Mouse (Mus musculus): ENCODE measurements around the gene Dtx4. TPM values are rescaled to one million over a fixed set of nuclear protein-coding genes. Genes with fewer than 3 reads are reported as not detected.
"Not testable (repeated sequence)": the region's sequence is repeated elsewhere in the genome, so short reads cannot be mapped to it uniquely, and the experiment has no call there.

The Dtx4 gene
- 10 to 100 TPM; 34.6 to 35.6 TPM for total RNA-seq (2021)
- long read RNA-seq, full-length matches to known transcripts: 37 of 59 reads
- long read RNA-seq, partial matches to known transcripts: 8 of 59 reads
- long read RNA-seq, other reads (novel, unspliced or antisense): 14 of 59 reads

GRCm38 (mm10) chr19:12501370-12502347 lies at the start of gene Dtx4:
Dtx4 (minus strand) TSS chr19:12501454.
- peak; percentile 80 to 96 for DNase-seq (ENCODE audit: low spot score in 2 of 2)

DNA sequence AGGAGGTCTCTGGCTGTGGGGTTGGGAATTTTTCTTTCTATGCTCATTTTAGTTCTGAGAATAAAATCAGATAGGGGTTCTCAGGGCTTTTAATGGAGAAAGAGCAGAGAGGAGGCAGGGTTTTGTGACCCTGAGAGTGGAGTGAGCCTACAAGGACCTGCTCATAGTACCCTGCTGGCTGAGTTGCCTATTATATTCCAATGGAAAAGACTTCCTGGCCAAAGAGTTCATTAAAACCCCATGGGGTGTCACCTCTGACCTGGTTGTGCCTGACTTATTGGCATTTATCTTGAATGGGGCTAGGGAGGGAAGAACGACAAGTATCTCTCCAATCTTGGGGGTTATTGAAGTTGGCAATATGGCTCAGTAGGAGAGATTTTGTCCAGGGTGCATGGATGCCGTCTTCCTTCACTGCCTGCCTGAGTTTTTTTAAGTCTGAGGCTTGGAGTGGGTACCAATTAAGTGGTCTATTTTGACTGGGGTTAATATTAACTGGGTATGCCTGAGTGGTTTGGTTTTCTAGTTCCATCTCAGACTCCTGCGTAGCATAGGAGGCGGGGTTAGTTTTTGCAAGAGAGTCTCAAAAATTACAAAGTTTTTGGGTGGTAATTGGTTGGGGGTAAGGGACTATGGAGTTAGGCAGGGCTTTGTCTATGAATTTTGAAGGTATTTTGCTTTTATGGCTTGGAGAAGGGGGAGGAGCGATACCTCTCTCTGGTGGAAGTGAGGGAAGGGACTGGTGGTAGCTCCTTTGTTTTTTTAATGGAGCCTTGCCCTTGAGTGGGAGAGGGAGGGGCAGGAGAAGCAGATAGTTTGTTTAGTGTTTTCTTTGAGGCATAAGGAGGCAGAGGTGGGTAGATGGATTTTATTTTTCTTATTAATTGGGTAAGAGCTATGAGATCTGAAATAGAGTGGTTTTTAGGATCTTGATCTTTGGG lies 49.0 kb upstream of the Dtx4 start:
- no peak for DNase-seq (ENCODE audit: low spot score in 2 of 2)

DNA sequence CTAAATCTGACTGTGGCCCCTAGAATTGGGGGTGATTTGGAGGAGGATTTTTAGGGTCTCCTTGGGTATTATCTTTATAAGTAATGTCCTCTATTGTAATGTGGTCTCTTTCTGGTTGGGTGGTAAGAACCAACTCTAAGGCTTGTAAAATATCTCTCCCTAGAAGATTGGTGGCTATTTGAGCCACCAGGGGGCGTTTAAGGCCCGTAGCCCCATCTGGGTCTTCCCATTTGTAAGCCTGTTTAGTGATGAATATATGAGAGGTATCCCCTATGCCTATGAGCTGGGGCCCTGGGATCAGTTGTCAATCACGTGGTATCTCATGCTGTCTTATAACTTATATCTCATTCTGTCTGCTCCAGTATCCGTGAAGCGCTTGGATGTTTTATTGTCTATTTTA lies 47.9 kb upstream of the Dtx4 start:
- DNase-seq (ENCODE audit: low spot score in 2 of 2): no peak

DNA sequence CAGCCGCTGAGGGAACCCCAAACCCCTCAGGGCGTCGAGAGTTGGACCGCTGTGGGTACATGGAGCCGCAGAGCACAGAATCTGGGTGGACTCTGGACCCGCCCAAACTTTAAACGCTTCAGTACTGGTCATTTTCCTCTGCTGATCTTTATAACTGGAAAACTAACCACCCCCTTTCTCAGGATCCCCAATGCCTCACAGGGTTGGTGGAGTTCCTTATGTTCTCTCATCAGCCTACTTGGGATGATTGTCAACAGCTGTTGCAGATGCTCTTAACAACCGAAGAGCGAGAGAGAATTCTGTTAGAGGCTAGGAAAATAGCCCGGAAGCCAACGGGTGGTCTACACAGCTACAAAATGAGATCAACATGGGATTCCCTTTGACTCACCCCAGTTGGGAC lies 44.2 kb upstream of the Dtx4 start, which contains the start of gene Fam111a:
Fam111a (plus strand) TSS at position 301 of the 400 bp plus-strand sequence.
- not testable (repeated sequence) for DNase-seq (ENCODE audit: low spot score in 2 of 2)

- no peak for DNase-seq (ENCODE audit: low spot score in 2 of 2)
Measured at GRCm38 (mm10) chr19:12541644-12542043, 40.4 kb upstream of the Dtx4 start.

- no peak for DNase-seq (ENCODE audit: low spot score in 2 of 2)
Measured at GRCm38 (mm10) chr19:12540727-12541126, 39.5 kb upstream of the Dtx4 start.

DNA sequence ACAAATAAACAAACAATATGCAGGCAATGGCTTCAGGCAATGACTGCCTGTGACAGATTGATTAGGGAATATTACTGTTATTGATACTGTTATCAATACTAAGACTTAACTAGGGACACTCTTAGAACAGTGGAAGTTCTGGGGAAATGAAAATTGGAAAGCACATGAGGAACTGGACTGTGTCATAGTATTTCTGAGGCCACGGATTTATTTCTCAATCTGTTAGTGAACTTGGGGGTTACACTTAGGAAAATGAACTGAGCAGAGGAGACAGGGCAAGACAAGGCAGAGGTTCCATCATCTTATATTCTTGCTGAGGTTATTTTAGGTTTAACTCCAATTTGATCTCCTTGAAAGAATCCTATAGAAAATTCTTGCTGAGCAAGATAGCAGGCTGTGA lies 38.7 kb upstream of the Dtx4 start:
- DNase-seq (ENCODE audit: low spot score in 2 of 2): no peak

- no peak for DNase-seq (ENCODE audit: low spot score in 2 of 2)
Measured at GRCm38 (mm10) chr19:12537168-12537567, 35.9 kb upstream of the Dtx4 start.

- DNase-seq (ENCODE audit: low spot score in 2 of 2): no peak
Measured at GRCm38 (mm10) chr19:12523377-12523776, 22.1 kb upstream of the Dtx4 start.

DNA sequence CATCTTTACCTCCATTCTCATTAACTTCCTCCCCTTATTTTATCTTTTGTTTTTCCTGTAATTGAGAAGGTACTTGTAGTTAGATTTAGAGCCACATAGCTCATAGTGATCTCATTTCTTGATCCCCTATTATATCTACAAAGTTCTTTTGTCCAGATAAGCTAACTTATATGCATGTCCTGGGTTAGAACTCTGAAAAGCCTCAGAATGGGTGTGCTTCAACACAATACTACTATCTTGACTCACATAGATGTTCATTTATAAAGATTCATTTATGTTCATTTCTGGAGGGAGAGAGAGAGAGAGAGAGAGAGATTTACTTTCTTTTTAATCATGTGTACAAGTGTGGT lies 17.3 kb upstream of the Dtx4 start:
- no peak for DNase-seq (ENCODE audit: low spot score in 2 of 2)

DNA sequence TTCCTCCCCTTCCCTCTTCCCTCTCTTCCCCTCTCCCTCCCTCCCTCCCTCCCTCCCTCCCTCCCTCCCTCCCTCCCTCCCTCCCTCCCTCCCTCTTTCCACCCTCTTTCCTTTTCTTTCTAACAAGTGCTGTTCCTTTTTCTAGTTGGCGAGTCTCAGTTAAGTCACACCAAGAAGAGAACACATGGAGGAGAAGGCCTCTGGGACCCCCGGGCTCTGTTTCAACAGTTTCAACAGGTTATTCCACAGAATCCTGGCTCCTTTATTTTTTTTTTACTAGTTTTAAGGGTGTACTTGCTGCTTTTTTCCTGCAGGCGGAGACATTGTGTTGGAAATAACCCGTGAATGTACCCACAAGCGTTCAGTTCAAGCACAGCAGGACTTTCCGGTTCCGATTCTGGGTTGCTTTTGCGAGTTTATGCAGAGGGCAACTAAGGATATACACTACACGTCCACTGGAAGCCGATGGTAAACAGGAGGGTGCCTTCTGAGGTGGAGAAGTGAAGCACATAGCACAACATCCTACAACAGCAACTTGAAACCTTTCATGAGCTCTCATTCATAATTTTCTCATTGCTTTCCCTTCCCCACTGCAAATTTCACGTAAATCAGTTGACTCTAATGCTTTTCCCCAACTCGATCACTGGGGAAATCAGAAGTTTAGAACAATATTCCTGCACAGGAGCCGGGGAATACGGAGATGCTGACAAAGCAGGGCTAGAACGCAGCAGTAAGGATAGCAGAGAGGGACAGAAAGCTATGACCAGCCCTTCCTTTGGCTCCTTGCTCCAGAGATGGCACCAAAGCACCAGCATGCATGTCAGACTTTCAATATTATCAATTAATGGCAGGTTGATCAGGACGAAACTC lies 16.7 kb upstream of the Dtx4 start:
- DNase-seq (ENCODE audit: low spot score in 2 of 2): peak; percentile 47 to 79

DNA sequence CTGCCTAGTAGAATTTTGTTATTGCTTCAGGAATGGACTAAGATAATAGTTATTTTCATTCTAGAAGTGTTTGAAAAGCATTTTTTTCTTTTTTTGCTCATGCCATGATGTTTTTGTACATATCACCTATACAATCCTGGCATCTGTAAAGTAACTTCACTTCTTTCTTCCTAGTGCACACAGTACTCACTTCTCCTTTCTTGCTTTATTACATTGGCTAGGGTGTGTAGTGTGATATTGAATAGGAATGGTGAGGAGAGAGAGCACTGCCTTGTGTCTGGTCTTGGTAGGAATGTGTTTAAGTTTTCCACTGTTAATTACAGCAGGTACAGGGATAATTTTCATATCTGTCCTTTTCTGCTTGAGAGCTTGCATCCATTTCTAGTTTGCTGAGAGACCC lies 13.4 kb upstream of the Dtx4 start:
- DNase-seq (ENCODE audit: low spot score in 2 of 2): no peak

GRCm38 (mm10) chr19:12502756-12503155 lies 1.5 kb upstream of the Dtx4 start:
- no peak for DNase-seq (ENCODE audit: low spot score in 2 of 2)

DNA sequence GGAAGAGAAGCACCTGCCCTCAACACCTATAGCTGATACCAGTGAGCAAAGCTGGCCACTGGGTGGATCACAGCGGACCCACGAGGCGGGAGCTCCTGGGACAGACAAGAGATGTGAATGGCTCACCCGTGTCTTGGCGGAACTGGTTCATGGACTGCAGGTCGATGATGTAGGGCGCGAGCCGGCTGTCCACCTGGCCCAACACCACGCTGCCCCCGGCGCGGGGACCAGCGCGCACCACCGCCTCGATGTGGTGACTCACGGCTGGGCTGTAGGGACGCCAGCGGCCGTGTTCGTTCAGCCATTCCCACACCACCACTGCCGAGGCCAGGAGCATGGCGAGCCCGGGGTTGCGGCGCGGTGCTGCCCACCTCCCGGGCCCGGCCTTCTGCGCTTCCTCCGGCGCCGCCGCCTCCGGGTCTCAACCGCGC lies 358 bp downstream of the Dtx4 start:
- no peak for DNase-seq (ENCODE audit: low spot score in 2 of 2)

GRCm38 (mm10) chr19:12500124-12500523 lies 1.1 kb downstream of the Dtx4 start:
- DNase-seq (ENCODE audit: low spot score in 2 of 2): peak; percentile 74 to 85

DNA sequence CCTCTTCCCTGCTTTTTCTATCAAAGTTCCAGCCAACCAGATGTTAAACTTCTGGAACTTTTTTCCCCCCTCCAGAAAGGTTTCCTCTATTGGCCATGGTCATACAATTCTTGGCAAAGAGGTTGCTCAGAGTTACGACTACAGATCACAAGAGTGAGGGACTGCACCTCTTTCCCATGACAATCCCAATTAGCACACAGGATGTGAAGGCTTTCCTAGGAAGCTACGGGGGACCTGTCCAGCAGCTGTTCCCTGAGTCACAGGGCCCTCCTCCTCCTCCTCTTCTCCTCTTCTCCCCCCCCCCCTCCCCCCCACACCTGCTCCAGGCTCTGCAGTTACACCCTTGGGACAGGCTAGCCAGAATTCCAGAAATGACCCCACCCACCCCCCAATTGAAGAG lies 1.8 kb downstream of the Dtx4 start:
- no peak for DNase-seq (ENCODE audit: low spot score in 2 of 2)

- DNase-seq (ENCODE audit: low spot score in 2 of 2): no peak
Measured at GRCm38 (mm10) chr19:12498941-12499340, 2.3 kb downstream of the Dtx4 start.

DNA sequence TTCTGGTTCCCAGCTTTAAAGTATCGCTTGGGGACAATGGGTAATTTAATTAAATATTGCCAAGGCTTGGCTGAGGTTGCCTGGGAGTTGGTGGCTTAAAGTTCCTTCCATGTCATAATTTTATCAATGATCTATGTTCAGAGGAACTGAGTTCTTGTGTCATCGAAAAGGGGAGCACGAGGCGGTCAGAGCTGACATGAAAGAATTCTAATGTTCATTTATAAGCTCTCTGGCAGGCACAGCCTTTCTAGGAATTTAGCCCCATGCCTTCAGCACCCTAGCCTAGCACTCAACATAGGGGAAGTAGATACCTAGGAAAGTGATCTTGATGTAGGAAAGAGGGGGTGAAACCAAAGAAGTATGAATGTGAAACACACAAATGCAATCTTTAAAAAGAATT lies 2.9 kb downstream of the Dtx4 start:
- no peak for DNase-seq (ENCODE audit: low spot score in 2 of 2)

DNA sequence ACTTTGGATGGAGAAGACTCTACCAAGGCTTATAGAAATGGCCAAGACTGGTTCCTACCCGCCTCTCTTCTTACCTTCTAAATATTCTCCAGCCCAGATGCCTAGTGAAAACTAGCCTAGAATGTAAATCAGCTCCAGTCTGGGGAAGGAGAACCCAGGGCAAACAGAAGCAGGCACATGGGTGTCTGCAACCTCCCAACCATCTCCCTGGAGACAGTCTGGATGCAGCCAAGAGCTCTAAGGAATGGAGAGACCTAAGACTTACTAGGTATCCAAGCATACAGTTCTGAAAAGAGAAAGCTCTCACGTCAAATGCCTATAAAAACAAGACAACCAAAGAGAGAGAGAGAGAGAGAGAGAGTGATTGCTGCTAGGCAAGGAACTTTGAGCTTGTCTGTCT lies 3.3 kb downstream of the Dtx4 start:
- DNase-seq (ENCODE audit: low spot score in 2 of 2): peak in 1 of 2 experiments; percentile 16

DNA sequence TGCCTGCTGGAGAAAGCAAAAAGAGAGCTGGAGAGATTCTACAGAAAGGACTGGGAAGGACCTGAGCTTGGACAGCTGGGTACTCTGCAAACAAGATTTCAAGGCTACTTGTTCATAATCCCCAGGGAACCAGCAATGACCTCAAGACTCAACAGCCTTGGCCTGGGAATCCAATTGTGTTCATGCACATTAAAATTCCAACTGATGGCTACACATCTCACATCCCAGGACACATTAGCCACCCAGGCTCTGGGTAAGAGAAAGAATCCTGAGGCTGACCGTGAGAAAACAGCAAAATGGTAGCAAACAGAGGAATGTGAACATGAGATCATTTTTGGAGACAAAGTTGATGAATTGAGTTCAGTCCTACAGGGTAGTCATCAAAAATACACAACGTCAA lies 5.0 kb downstream of the Dtx4 start:
- DNase-seq (ENCODE audit: low spot score in 2 of 2): no peak
